Mouse (Mus musculus) ZHBTc4 (cell line): ENCODE data around the gene Thg1l.
A peak's percentile ranks its signal among the peaks of the same experiment; 100 is the strongest.

ENCODE experiments used
- DNase-seq: peaks from one replicate; pipeline ENCODE4 v3.0.0-alpha.2; 2011; ENCODE audit warnings: low read depth, low spot score

Thg1l gene

GRCm38 (mm10) chr11:45955127-45955627, at the start of gene Thg1l:
Gene Thg1l, minus strand, starts transcription at chr11:45955494.
- DNase-seq, result peak; percentile 96

- DNase-seq, result no peak
These were observed 36.8 kb upstream of the Thg1l start for GRCm38 (mm10) chr11:45992087-45992486.

GRCm38 (mm10) chr11:45991604-45992003, 36.3 kb upstream of the Thg1l start:
- DNase-seq, result peak; percentile 74

GRCm38 (mm10) chr11:45980893-45981253, 25.6 kb upstream of the Thg1l start:
- no peak for DNase-seq

- DNase-seq, result peak; percentile 96
These were observed 24.9 kb upstream of the Thg1l start, which contains the start of gene Sox30 for GRCm38 (mm10) chr11:45979946-45980892. Gene Sox30, plus strand, starts transcription at chr11:45980310.

- DNase-seq, result no peak
These were observed 20.8 kb upstream of the Thg1l start for GRCm38 (mm10) chr11:45976061-45976460.

- no peak for DNase-seq
These were observed 19.2 kb upstream of the Thg1l start for GRCm38 (mm10) chr11:45974466-45974865.

- DNase-seq, result no peak
These were observed 18.3 kb upstream of the Thg1l start for GRCm38 (mm10) chr11:45973635-45974034.

GRCm38 (mm10) chr11:45968466-45968865, 13.2 kb upstream of the Thg1l start:
- DNase-seq, result peak; percentile 66

- DNase-seq, result no peak
These were observed 11.6 kb upstream of the Thg1l start for GRCm38 (mm10) chr11:45966896-45967295.

GRCm38 (mm10) chr11:45960003-45960402, 4.7 kb upstream of the Thg1l start:
- peak; percentile 37 for DNase-seq

GRCm38 (mm10) chr11:45959598-45959997, 4.3 kb upstream of the Thg1l start:
- peak; percentile 36 for DNase-seq

GRCm38 (mm10) chr11:45947491-45947890, 7.8 kb downstream of the Thg1l start:
- no peak for DNase-seq

GRCm38 (mm10) chr11:45946796-45947195, 8.5 kb downstream of the Thg1l start:
- DNase-seq, result no peak

GRCm38 (mm10) chr11:45944643-45945156, 10.6 kb downstream of the Thg1l start, which contains the start of gene Lsm11:
Gene Lsm11, minus strand, starts transcription at chr11:45944935.
- peak; percentile 97 for DNase-seq

- peak; percentile 54 for DNase-seq
These were observed 11.2 kb downstream of the Thg1l start for GRCm38 (mm10) chr11:45943891-45944642.

- DNase-seq, result no peak
These were observed 12.1 kb downstream of the Thg1l start for GRCm38 (mm10) chr11:45943108-45943705.

GRCm38 (mm10) chr11:45942281-45942680, 13.0 kb downstream of the Thg1l start:
- DNase-seq, result peak; percentile 15

GRCm38 (mm10) chr11:45938917-45939316, 16.4 kb downstream of the Thg1l start:
- no peak for DNase-seq

GRCm38 (mm10) chr11:45937478-45937877, 17.8 kb downstream of the Thg1l start:
- no peak for DNase-seq

GRCm38 (mm10) chr11:45932771-45933170, 22.5 kb downstream of the Thg1l start:
- no peak for DNase-seq
